Mouse (Mus musculus): Measurements from ENCODE around the gene Ppan.

Gene Ppan

DNA sequence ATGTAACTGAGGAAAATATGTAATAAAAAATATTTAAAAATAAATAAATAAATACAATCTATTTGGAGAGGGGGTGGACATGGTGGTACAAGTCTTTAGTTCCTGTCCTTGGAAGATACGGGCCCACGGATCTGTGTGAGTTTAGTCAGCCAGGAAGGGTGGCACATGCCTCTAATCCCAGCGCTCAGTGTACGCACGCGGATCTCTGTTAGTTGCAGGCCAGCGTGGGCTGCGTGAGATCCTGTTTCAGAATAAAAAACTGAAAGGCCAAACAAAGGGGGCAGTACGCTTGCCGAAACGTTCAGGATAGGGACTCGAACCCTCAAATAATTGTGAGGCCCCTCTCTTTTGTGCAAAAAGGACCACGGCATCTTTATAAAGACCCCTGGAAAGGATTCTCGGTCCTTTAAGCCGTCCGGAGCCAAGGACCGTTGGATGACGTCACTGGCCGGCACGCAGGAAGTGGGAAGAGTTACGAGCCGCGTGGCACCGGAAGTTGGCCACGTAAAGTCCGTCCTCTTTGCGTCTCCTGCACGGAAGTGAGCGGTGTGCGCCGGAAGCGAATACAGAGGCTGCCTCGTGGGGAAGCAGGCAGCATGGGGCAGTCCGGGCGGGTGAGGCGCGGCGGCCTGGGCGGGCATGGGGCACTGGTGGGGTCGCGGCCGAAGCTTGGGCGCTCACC is at the start of gene Ppan:
Ppan (plus strand) TSS at position 472 of the 682 bp plus-strand sequence.
- in situ Hi-C loops (cut with MboI; ENCODE audit: low sequenced_read_pairs), result no loop called here

GRCm38 (mm10) chr9:20838931-20839330 is 49.0 kb upstream of the Ppan start:
- in situ Hi-C loops (cut with MboI; ENCODE audit: low sequenced_read_pairs), result loop anchor here (10.0 kb wide), 1 partner anchor 94 kb away; the partner anchor contains the start of gene Olfm2

DNA sequence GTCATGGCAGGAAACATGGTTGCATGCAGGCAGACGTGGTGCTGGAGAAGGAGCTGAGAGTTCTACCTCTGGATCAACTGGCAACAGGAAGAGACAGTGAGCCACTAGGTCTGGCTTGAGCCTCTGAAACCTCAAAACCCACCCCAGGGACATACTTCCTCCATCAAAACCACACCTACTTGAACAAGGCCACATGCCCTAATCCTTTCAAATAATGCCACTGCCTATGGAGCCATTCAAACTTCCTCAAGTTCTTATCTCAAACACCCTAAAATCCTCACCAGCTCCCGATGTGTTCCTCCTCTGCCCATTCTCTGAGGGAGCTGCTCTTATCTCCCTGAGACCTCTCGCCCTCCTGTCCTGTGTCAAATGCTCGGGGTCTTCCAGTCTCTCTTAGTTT is 45.8 kb upstream of the Ppan start:
- in situ Hi-C loops (cut with MboI; ENCODE audit: low sequenced_read_pairs), result no loop called here

DNA sequence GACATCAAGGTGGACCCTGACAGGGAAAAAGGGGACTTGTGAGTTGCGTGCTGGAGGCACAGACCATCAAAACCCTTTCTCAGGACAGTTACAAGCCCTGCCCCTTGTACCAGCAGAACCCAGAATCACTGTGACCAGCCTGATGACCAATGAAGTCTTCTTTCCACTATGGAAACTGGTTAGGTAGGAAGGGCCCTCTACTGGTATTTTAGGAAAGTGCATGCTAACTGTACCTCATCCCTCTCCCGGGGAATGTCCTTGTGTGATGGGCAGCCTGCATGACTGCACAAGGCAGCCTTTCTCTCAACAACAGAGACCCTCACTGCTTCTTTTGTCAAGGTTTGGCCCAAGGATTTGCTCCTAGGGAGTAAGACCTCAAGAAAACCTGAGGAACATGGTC is 45.3 kb upstream of the Ppan start:
- in situ Hi-C loops (cut with MboI; ENCODE audit: low sequenced_read_pairs), result no loop called here

- in situ Hi-C loops (cut with MboI; ENCODE audit: low sequenced_read_pairs), result no loop called here
These were observed 37.8 kb upstream of the Ppan start for GRCm38 (mm10) chr9:20850179-20850578.

- in situ Hi-C loops (cut with MboI; ENCODE audit: low sequenced_read_pairs), result no loop called here
These were observed 30.8 kb upstream of the Ppan start for GRCm38 (mm10) chr9:20857131-20857530.

GRCm38 (mm10) chr9:20859926-20860325 is 28.0 kb upstream of the Ppan start:
- in situ Hi-C loops (cut with MboI; ENCODE audit: low sequenced_read_pairs), result no loop called here

DNA sequence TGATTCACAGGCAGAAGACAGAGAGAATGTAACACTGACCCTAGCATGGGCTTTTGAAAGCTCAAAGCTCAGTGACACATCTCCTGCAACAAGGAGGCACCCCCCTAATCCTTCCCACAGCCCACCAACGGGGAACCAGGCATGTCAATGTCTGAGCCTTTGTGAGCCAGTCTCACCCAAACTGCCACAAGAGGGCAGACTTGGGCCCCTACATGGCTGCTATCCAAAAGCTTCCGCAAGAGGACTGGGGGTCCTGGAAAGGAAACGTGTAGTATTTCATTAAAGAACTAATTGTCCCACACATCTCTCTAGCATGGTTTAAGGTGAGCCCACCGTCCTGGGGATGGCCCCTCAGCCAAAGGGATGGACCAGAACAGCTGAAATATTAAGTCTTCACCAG is 26.2 kb upstream of the Ppan start:
- in situ Hi-C loops (cut with MboI; ENCODE audit: low sequenced_read_pairs), result no loop called here

GRCm38 (mm10) chr9:20862225-20862624 is 25.8 kb upstream of the Ppan start:
- in situ Hi-C loops (cut with MboI; ENCODE audit: low sequenced_read_pairs), result no loop called here

GRCm38 (mm10) chr9:20866879-20867278 is 21.1 kb upstream of the Ppan start:
- in situ Hi-C loops (cut with MboI; ENCODE audit: low sequenced_read_pairs), result no loop called here

- in situ Hi-C loops (cut with MboI; ENCODE audit: low sequenced_read_pairs), result no loop called here
These were observed 19.4 kb upstream of the Ppan start, which contains the start of gene A230050P20Rik for GRCm38 (mm10) chr9:20868448-20869001. TSS of gene A230050P20Rik (plus strand) at chr9:20868642.

- in situ Hi-C loops (cut with MboI; ENCODE audit: low sequenced_read_pairs), result no loop called here
These were observed 18.7 kb upstream of the Ppan start for GRCm38 (mm10) chr9:20869246-20869645.

DNA sequence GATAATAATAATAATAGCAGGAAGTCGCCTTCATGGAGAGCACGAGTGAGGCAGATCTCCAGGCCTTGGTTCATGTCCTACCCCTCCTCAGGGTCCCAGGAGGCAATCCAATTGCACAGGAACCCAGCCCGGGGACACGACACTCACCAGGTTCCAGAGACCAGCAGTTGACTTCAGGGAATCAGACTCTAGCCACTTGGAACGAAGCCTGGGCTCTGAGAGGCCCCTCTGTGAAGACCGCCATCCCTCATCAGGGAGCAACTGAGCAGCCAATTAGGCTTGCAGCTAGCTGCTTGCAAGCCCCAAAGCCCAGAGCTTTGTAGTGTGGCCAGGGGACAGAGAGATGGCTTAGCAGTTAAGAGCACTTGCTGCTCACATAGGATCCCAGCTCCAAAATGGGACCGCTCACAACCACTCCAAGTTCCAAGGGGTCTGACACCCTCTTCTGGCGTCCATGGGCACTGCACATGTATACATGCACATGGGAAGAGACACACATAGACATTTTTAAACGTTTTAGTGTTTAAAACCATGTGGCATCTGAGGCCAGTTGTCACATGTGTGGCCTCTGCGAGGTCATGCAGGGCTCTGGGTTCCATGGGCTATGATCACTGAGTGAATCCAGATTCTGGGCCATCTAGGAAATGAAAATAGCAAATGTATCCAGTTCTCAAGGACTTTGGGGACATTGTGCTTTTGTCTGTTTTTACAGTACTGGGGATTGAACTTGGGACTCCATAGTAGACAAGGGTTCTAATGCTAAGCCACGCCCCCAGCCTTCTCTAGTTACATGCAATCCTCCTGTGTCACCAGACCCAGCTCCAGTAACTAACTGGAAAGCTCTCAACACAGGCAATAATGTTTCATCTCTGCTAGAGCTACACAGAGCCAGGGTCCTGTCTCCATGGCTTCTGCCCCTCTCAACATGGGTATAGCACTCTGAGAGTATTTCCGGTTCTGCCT is 17.5 kb upstream of the Ppan start:
- in situ Hi-C loops (cut with MboI; ENCODE audit: low sequenced_read_pairs), result no loop called here

GRCm38 (mm10) chr9:20872991-20873390 is 15.0 kb upstream of the Ppan start:
- in situ Hi-C loops (cut with MboI; ENCODE audit: low sequenced_read_pairs), result no loop called here

GRCm38 (mm10) chr9:20873521-20873920 is 14.5 kb upstream of the Ppan start:
- in situ Hi-C loops (cut with MboI; ENCODE audit: low sequenced_read_pairs), result no loop called here

- in situ Hi-C loops (cut with MboI; ENCODE audit: low sequenced_read_pairs), result no loop called here
These were observed 12.8 kb upstream of the Ppan start for GRCm38 (mm10) chr9:20875021-20875790.

- in situ Hi-C loops (cut with MboI; ENCODE audit: low sequenced_read_pairs), result no loop called here
These were observed 11.5 kb upstream of the Ppan start for GRCm38 (mm10) chr9:20876318-20877117.

DNA sequence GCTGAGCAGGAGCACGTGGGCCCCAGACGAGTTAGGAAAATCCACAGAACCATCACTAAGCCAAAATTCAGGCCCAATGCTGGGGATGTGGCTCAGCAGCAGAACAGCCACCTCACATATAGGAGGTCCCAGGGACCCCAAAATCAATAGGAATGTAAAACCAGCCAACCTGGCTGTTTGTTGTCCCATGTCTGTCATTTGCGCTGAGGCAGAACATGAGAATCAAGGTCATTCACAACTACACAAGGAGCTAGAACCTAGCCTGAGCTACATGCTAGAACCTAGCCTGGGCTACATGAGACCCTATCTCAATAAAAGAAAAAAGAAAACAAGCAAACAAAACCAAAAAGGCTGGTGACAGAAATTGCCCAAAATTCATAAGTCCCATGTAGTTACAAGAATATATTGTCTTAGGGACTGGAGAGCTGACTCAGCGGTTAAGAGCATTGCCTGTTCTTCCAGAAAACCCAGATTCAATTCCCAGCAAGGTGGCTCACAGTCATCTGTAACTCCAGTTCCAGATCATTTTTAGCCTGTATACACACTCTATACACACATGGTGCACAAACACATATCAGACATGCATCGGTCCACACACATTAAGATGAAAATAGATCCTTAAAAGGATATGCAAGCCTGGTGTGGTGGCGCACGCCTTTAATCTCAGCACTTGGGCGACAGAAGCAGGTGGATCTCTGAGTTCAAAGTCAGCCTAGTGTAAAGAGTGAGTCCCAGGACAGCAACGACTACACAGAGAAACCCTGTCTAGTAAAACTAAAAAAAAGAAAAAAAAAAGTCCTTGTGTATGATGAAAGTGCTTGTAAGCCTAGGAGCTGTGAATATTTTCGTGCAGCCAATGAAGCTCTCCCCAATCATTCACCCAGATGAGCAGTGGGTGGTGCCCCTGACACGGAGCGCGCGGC is 10.6 kb upstream of the Ppan start:
- in situ Hi-C loops (cut with MboI; ENCODE audit: low sequenced_read_pairs), result no loop called here
